Mouse (Mus musculus) lung, postnatal 4 days (tissue): Measurements from ENCODE around the gene Fam47c.

Experiments used
- DNase-seq, 2 experiments: peaks; one replicate each; pipeline ENCODE4 v3.0.0; 2021

The Fam47c gene

DNA sequence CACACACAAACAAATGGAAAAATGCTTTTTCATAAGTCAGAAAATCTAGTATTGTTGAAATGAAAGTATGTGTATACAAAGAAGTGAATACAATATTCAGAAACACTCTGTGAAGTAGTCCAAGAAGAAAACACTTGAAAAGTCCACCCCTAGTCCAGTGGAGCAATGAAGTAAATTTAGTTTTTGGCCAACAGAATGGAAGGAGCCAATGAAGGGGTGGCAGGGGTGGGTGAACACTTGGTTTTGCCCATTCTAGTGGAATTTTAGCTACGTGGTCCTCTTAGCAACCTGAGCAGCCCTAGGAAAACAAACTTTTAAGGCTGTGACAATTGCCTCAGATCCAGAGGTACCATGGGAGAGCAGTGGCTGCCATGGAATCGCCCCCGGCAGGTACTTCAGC, at the start of gene Fam47c:
Fam47c (plus strand) TSS at position 301 of the 400 bp plus-strand sequence.
- DNase-seq = no peak

DNA sequence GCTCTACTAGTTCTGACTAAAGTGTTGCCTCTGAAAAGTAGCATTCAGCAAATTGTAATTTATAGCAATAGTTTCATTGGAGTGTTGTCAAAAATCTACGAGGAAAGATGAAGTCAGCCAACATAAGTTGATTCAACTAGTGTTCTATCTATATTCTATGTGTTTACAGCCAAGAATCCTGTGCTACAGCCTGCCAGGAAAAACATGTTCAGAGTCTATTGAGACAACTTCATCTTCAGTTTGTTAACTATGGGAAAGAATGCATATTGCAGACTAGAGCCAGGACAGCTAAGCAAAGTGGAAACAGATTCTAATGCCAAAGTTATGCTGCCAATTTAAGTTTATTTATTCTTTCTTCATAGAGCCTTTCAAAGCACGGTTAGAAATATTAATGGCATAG, 31.8 kb downstream of the Fam47c start:
- DNase-seq = no peak

DNA sequence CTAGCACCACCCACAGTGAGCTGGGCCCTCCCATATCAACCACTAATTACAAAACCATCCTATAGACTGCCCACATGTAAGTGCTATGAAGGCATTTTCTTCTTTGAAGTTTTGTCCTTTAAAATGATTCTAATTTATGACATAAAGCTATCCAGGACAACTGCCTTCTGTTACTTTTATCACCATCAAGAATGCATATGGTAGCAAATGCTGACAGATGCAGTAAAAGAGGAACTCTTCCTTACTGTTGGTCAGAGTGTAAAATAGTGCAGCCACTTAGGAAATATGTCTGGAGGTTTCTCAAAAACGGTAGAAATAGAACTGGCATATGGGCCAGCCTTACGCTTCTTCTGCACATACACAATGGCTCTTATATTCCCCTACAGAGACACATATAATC, 39.5 kb downstream of the Fam47c start:
- no peak for DNase-seq
